Mouse (Mus musculus): ENCODE measurements at regions not wholly inside any gene's neighbourhood (a gene's known extent, or its start where the extent isn't known, plus 50 kb on each side); places are given as distances from the start of the nearest gene placed in this dataset.

GRCm38 (mm10) chrX:96019556-96019955 lies 62.8 kb upstream of the Las1l start:
- H3K4me1 ChIP-seq (ENCODE audit: control insufficient read depth, insufficient read depth, low read length), result no peaks in the 10 kb centered on the region
- H3K4me3 ChIP-seq (ENCODE audit: insufficient read depth, low read depth, low read length), result no peak overlapping the region
- TF ChIP-seq CTCF (IDR thresholded peaks at IDR 0.05; ENCODE audit: insufficient read depth, low read depth, low read length) (no peak), POLR2A (IDR thresholded peaks at IDR 0.05; ENCODE audit: insufficient read depth, low read depth, low read length) (no peak)
- 49% methylated on average over 2 of the region's 2 CpGs for WGBS
- H3K27ac ChIP-seq (ENCODE audit: insufficient read depth, low read depth, low read length), result no peak overlapping the region

- TF ChIP-seq CTCF (IDR thresholded peaks at IDR 0.05; ENCODE audit: insufficient read depth, low read depth, low read length) (no peak), POLR2A (IDR thresholded peaks at IDR 0.05; ENCODE audit: insufficient read depth, low read depth, low read length) (no peak)
- Histone ChIP-seq H3K27ac (ENCODE audit: insufficient read depth, low read depth, low read length) (0 out of 2 replicates have a peak overlapping the region, but pooled peaks have one; percentile 37), H3K4me3 (ENCODE audit: insufficient read depth, low read depth, low read length) (no peak overlapping the region), H3K4me1 (ENCODE audit: control insufficient read depth, insufficient read depth, low read length) (no peaks in the 10 kb centered on the region)
- WGBS, result 35% methylated on average over 3 of the region's 3 CpGs
These were observed 63.6 kb upstream of the Las1l start for GRCm38 (mm10) chrX:96020407-96020806.

- Histone ChIP-seq H3K4me1 (ENCODE audit: control insufficient read depth, insufficient read depth, low read length) (no peaks in the 10 kb centered on the region), H3K4me3 (ENCODE audit: insufficient read depth, low read depth, low read length) (no peak overlapping the region), H3K27ac (ENCODE audit: insufficient read depth, low read depth, low read length) (no peak overlapping the region)
- WGBS, result 95% methylated on average over 3 of the region's 3 CpGs
- no peak for TF ChIP-seq POLR2A (IDR thresholded peaks at IDR 0.05; ENCODE audit: insufficient read depth, low read depth, low read length)
- no peak for TF ChIP-seq CTCF (IDR thresholded peaks at IDR 0.05; ENCODE audit: insufficient read depth, low read depth, low read length)
These were observed 68.6 kb upstream of the Las1l start for GRCm38 (mm10) chrX:96025374-96025773.

- no peaks in the 10 kb centered on the region for H3K4me1 ChIP-seq (ENCODE audit: control insufficient read depth, insufficient read depth, low read length)
- TF ChIP-seq POLR2A (IDR thresholded peaks at IDR 0.05; ENCODE audit: insufficient read depth, low read depth, low read length) (no peak), CTCF (IDR thresholded peaks at IDR 0.05; ENCODE audit: insufficient read depth, low read depth, low read length) (no peak)
- 67% methylated on average over 5 of the region's 5 CpGs for WGBS
- no peak overlapping the region for H3K4me3 ChIP-seq (ENCODE audit: insufficient read depth, low read depth, low read length)
- no peak overlapping the region for H3K27ac ChIP-seq (ENCODE audit: insufficient read depth, low read depth, low read length)
These were observed 69.1 kb upstream of the Las1l start for GRCm38 (mm10) chrX:96025876-96026275.

GRCm38 (mm10) chrX:96031591-96031990 lies 64.3 kb upstream of the Msn start:
- Histone ChIP-seq H3K4me3 (ENCODE audit: insufficient read depth, low read depth, low read length) (no peak overlapping the region), H3K27ac (ENCODE audit: insufficient read depth, low read depth, low read length) (no peak overlapping the region), H3K4me1 (ENCODE audit: control insufficient read depth, insufficient read depth, low read length) (no peaks in the 10 kb centered on the region)
- 75% methylated on average over 5 of the region's 5 CpGs for WGBS
- TF ChIP-seq POLR2A (IDR thresholded peaks at IDR 0.05; ENCODE audit: insufficient read depth, low read depth, low read length), result no peak
- TF ChIP-seq CTCF (IDR thresholded peaks at IDR 0.05; ENCODE audit: insufficient read depth, low read depth, low read length), result no peak

- TF ChIP-seq POLR2A (IDR thresholded peaks at IDR 0.05; ENCODE audit: insufficient read depth, low read depth, low read length) (no peak), CTCF (IDR thresholded peaks at IDR 0.05; ENCODE audit: insufficient read depth, low read depth, low read length) (no peak)
- H3K27ac ChIP-seq (ENCODE audit: insufficient read depth, low read depth, low read length), result no peak overlapping the region
- H3K4me3 ChIP-seq (ENCODE audit: insufficient read depth, low read depth, low read length), result no peak overlapping the region
- no peaks in the 10 kb centered on the region for H3K4me1 ChIP-seq (ENCODE audit: control insufficient read depth, insufficient read depth, low read length)
These were observed 60.5 kb upstream of the Msn start for GRCm38 (mm10) chrX:96035307-96035706.

GRCm38 (mm10) chrX:96042193-96042592 lies 53.6 kb upstream of the Msn start:
- no peak overlapping the region for H3K4me3 ChIP-seq (ENCODE audit: insufficient read depth, low read depth, low read length)
- H3K27ac ChIP-seq (ENCODE audit: insufficient read depth, low read depth, low read length), result no peak overlapping the region
- TF ChIP-seq POLR2A (IDR thresholded peaks at IDR 0.05; ENCODE audit: insufficient read depth, low read depth, low read length) (no peak), CTCF (IDR thresholded peaks at IDR 0.05; ENCODE audit: insufficient read depth, low read depth, low read length) (no peak)
- no peaks in the 10 kb centered on the region for H3K4me1 ChIP-seq (ENCODE audit: control insufficient read depth, insufficient read depth, low read length)
- WGBS, result 63% methylated on average over 3 of the region's 3 CpGs

All from olfactory bulb, adult 2 months (tissue).